Mouse (Mus musculus): ENCODE results near the gene Slc35e1. TPM values are rescaled to one million over a fixed set of nuclear protein-coding genes. Genes with fewer than 3 reads are reported as not detected.

Gene Slc35e1
- 26.4 and 26.6 TPM in 2 replicates for polyA plus RNA-seq (2012; rRNA removed)

DNA sequence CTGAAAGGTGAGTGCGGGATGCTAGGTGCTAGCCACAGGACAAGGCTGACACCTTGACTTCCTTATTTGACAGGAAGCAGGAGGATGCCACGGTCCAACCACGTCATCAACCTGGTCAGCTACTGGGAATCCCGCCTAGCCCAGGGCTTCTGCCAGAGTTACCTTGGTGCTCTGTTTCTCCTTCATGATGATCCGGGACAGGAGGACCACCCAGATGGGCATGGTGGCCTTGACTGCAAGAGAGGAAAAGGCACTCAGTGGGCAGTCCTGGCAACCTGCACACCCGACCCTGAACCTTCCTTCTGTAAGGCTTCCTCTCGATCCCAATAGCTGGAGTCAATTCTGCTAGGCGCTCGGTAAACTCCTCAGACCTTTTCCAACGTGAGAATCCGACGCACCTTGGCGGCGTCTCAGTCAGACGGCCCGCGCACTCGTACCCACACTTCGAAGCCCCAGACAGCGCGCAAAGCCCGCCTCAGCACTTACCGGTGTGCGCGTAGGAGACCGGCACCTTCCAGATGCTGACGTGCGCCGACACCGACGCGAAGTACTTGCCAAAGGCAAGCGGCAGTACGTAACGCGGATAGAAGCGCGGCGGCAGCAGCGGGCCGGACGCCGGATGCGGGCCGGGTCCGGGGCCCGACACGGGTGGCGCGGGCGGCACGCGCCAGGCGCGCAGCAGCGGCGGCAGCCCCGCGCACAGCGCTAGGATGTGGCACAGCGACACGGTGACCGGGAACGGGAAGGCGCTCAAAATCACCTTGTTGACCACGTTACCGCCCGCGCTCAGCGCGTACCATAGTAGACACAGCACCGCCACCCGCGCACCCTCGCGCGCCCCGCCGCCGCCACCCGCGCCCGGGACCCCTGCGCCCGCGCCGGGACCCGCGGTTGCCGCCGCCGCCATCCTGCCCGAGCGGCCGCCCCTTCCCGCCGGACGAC is at the start of gene Slc35e1:
Gene Slc35e1, minus strand, starts transcription at position 935 of the 942 bp plus-strand sequence.

DNA sequence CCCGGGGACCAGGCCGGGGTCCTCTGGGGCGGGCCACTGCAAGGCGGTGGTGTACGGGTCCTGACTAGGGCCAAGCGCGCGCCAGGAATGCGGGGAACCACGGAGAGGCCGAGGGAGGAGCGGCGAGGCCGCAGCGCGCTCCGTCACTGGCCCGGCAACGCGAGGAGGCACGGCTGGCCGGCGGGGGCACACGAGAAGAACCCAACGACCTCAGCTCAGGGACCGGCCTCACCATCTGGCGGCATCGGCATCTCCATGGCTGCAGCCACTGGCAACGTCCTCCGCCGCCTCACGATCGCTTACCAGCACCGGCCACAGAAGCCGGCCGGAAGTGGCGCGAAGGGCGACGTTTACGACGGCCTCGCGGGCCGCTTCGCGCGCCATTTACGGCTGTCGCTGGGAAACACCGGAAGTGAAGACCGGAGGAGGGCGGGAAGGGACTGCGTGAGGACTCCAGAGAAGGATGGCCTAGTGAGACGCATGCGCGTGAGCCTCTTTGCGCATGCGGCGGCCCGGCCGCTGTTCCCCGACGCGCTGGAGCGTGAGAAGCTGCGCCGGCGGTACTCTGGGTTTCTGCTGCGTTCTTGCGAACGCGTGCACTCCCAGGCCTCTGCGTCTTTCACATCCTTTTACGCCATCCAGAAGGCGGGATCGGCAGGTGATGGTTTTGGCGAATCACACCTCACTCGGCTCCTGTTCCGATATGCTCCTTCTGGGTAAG is 17.4 kb downstream of the Slc35e1 start, which contains the start of gene Cherp:
Gene Cherp, minus strand, starts transcription at position 401 of the 721 bp plus-strand sequence.

DNA sequence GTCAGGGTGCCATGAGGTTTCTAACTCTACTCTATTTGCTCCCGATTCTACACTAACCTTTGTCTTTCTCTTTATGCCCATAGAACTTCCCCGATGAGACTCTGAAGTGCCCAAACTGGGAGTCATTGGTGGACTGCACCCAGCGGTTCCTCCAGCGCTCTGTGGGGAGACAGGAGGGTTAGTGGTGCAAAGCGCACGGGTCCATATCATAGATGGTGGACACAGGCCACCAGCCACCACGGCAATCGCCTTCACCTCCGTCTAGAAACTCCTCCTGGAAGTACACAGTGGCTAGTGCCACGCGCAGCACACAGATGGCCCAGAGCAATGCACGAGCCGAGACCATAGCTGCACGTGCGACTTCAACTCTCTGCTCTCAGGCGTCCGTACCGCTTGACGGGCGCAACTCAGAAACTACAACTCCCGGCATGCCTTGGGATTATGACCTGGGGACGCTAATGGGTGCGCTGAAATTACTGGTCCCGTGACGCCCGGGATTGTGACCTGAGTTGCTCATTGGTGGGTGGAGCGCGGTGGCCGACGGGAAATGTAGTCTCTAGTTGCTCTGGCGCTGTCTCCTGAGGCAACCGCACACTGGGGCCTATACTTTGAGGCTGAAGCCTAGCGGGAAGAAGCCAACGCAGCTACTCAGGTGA is 48.9 kb downstream of the Slc35e1 start, which contains the start of the genes Calr3 and 1700030K09Rik:
Gene Calr3, minus strand, starts transcription at position 533 of the 656 bp plus-strand sequence.
Gene 1700030K09Rik, plus strand, starts transcription at position 543 of the 656 bp plus-strand sequence.

Other genes starting within 250 kb of the Slc35e1 start
- gene Gm10282, start 187.4 kb downstream of the Slc35e1 start, polyA plus RNA-seq (2012; rRNA removed): 22.6 and 23.4 TPM in 2 replicates
- 10.7 and 17.6 TPM in 2 replicates for gene Klf2, start 173.6 kb downstream of the Slc35e1 start, polyA plus RNA-seq (2012; rRNA removed)
- gene Eps15l1, start 71.2 kb downstream of the Slc35e1 start, polyA plus RNA-seq (2012; rRNA removed): 111 and 112 TPM in 2 replicates
- 0.55 and 0.74 TPM in 2 replicates for gene Calr3, start 48.7 kb downstream of the Slc35e1 start, polyA plus RNA-seq (2012; rRNA removed)
- 14.9 and 15.2 TPM in 2 replicates for gene 1700030K09Rik, start 48.7 kb downstream of the Slc35e1 start, polyA plus RNA-seq (2012; rRNA removed)
- 75.3 and 90.3 TPM in 2 replicates for gene Cherp, start 17.4 kb downstream of the Slc35e1 start, polyA plus RNA-seq (2012; rRNA removed)
- 15.4 and 15.5 TPM in 2 replicates for gene Med26, start 55.7 kb upstream of the Slc35e1 start, polyA plus RNA-seq (2012; rRNA removed)
- gene Smim7, start 78.5 kb upstream of the Slc35e1 start, polyA plus RNA-seq (2012; rRNA removed): 81.0 and 81.2 TPM in 2 replicates
- 21.2 and 28.7 TPM in 2 replicates for gene Tmem38a, start 79.4 kb upstream of the Slc35e1 start, polyA plus RNA-seq (2012; rRNA removed)
- gene Nwd1, start 154.1 kb upstream of the Slc35e1 start, polyA plus RNA-seq (2012; rRNA removed): 2.4 and 2.8 TPM in 2 replicates
- gene Sin3b, start 230.7 kb upstream of the Slc35e1 start, polyA plus RNA-seq (2012; rRNA removed): 181 and 184 TPM in 2 replicates